Mouse (Mus musculus): ENCODE data around the gene Ifitm1. TPM values are rescaled to one million over a fixed set of nuclear protein-coding genes. Genes with fewer than 3 reads are reported as not detected.

The Ifitm1 gene
- polyA plus RNA-seq, 1 experiment, result 19.9 TPM

DNA sequence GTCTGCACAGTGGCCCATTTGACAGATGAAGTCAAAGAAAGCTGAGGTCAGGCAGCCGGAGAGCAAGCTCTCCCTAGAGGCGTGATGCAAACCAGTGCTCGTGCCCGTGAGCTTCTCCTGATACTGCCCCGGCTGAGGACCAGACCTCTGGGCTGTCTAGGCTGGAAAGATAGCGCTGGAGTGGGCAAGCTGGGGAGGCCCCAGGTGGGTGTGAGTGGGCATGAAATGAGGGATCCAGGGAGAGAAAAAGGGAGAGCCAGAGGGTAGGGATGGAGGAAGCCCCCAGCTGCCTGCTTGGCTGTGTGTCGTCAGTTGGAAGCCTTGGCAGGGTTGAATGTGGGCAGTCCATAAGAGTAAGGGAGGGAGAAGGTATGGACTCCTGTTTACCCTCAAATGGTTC is 22.8 kb upstream of the Ifitm1 start:
- TF ChIP-seq CEBPB (IDR thresholded peaks at IDR 0.05; ENCODE audit: insufficient read depth, poor library complexity, severe bottlenecking) (no peak), POLR2AphosphoS2 (IDR thresholded peaks at IDR 0.05; ENCODE audit: insufficient read length, low read depth) (peak; percentile 15), REST (IDR thresholded peaks at IDR 0.05; ENCODE audit: insufficient read depth, insufficient read length) (no peak)
- Histone ChIP-seq H3K79me2 (ENCODE audit: control insufficient read depth, insufficient read depth) (no peaks in the 10 kb centered on the region), H3K27me3 (ENCODE audit: control insufficient read depth, insufficient read depth, insufficient read length) (no peaks in the 10 kb centered on the region), H3K36me3 (ENCODE audit: control insufficient read depth, insufficient read depth) (peaks cover 14% of the 10 kb centered on the region), H3K4me3 (no peak overlapping the region), H3ac (ENCODE audit: control insufficient read depth, insufficient read length) (no peak overlapping the region), H3K4me2 (ENCODE audit: low read depth) (no peak overlapping the region)

DNA sequence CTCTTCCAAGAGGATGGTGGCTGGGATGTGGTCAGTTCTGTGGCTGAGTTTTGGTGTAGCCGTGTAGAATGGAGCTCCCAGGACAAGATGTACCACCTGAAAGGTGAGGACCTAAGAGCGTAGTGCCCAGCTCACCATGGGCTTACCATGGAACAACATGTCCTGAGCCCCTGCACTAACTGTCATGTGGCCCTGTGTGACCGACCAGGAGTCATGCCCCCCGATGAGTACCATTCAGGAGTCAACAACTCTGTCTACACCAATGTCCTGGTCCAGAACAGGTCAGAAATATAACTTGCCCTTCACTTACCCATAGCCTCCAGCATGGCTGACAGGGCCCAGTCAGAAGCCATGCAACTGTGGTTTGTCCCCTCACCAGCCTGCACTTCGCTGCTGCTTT is 21.8 kb upstream of the Ifitm1 start:
- no peaks in the 10 kb centered on the region for H3K27me3 ChIP-seq (ENCODE audit: control insufficient read depth, insufficient read depth, insufficient read length)
- peaks cover 17% of the 10 kb centered on the region for H3K36me3 ChIP-seq (ENCODE audit: control insufficient read depth, insufficient read depth)
- no peaks in the 10 kb centered on the region for H3K79me2 ChIP-seq (ENCODE audit: control insufficient read depth, insufficient read depth)
- no peak overlapping the region for H3ac ChIP-seq (ENCODE audit: control insufficient read depth, insufficient read length)
- no peak overlapping the region for H3K4me2 ChIP-seq (ENCODE audit: low read depth)
- H3K4me3 ChIP-seq, result no peak overlapping the region
- TF ChIP-seq E2F4 (IDR thresholded peaks at IDR 0.05; ENCODE audit: insufficient read depth), result no peak
- TF ChIP-seq MYOD1 (IDR thresholded peaks at IDR 0.05; ENCODE audit: control insufficient read depth in 1 of 3, insufficient read length in 2 of 3, low read depth in 2 of 3), result no peak
- peak; percentile 53 for TF ChIP-seq POLR2AphosphoS2 (IDR thresholded peaks at IDR 0.05; ENCODE audit: insufficient read length, low read depth)
- TF ChIP-seq USF1 (IDR thresholded peaks at IDR 0.05; ENCODE audit: low read depth), result no peak
- no peak for TF ChIP-seq CEBPB (IDR thresholded peaks at IDR 0.05; ENCODE audit: insufficient read depth, poor library complexity, severe bottlenecking)

DNA sequence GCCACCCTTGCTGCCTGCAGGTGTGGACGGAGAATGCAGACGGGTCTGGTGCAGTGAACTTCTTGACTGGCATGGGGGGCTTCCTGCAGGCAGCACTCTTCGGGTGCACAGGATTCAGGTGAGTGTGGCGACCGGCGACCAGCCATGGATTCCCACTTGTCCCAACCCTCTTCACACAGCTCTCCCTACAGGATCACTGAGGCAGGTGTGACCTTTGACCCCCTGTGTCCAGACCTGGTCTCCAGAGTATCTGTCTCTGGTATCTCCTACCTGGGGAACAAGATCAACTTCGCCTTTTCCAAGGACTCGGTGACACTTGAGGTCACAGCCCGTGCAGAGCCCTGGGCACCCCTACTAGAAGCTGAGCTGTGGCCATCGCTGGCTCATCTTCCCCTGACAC is 20.7 kb upstream of the Ifitm1 start:
- Histone ChIP-seq H3K4me3 (no peak overlapping the region), H3K27me3 (ENCODE audit: control insufficient read depth, insufficient read depth, insufficient read length) (no peaks in the 10 kb centered on the region), H3K4me2 (ENCODE audit: low read depth) (no peak overlapping the region), H3K79me2 (ENCODE audit: control insufficient read depth, insufficient read depth) (no peaks in the 10 kb centered on the region), H3K36me3 (ENCODE audit: control insufficient read depth, insufficient read depth) (peaks cover 17% of the 10 kb centered on the region), H3ac (ENCODE audit: control insufficient read depth, insufficient read length) (no peak overlapping the region)
- TF ChIP-seq USF1 (IDR thresholded peaks at IDR 0.05; ENCODE audit: low read depth) (no peak), MAX (IDR thresholded peaks at IDR 0.05; ENCODE audit: low read depth) (no peak), E2F4 (IDR thresholded peaks at IDR 0.05; ENCODE audit: insufficient read depth) (no peak), CEBPB (IDR thresholded peaks at IDR 0.05; ENCODE audit: insufficient read depth, poor library complexity, severe bottlenecking) (no peak), TCF12 (IDR thresholded peaks at IDR 0.05; ENCODE audit: insufficient read depth, poor library complexity, severe bottlenecking) (no peak), TCF3 (IDR thresholded peaks at IDR 0.05; ENCODE audit: insufficient read length, low read depth) (no peak), POLR2A (IDR thresholded peaks at IDR 0.05; ENCODE audit: insufficient read length, low read depth) (no peak), POLR2AphosphoS2 (IDR thresholded peaks at IDR 0.05; ENCODE audit: insufficient read length, low read depth) (no peak), MYOD1 (IDR thresholded peaks at IDR 0.05; ENCODE audit: control insufficient read depth in 1 of 3, insufficient read length in 2 of 3, low read depth in 2 of 3) (no peak), MYOG (IDR thresholded peaks at IDR 0.05; ENCODE audit: control insufficient read depth in 1 of 3, insufficient read depth in 1 of 3, insufficient read length in 2 of 3, low read depth in 2 of 3) (no peak), SRF (IDR thresholded peaks at IDR 0.05; ENCODE audit: control insufficient read depth, insufficient read length, low read depth) (no peak), REST (IDR thresholded peaks at IDR 0.05; ENCODE audit: insufficient read depth, insufficient read length) (no peak)

DNA sequence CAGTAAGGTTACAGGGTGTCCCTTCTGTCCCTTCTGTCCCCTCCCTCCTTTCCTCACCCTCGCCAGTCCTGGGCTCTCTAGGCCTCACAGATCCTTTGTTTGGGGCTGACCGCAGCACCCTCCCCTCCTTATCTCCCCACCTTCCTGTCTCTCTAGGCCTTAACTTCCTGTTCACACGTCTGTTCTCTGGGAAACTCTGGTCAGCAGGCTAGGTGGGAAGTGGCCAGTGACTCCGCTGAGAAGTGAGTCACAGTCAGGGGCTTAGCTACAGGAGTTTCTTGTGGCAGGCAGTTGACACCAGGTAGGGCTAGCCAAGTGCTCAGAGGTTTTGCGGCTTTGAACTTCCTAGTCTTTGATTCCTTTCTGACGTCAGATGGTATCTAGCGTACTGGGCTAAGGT is 20.0 kb upstream of the Ifitm1 start:
- no peaks in the 10 kb centered on the region for H3K79me2 ChIP-seq (ENCODE audit: control insufficient read depth, insufficient read depth)
- no peak overlapping the region for H3K4me2 ChIP-seq (ENCODE audit: low read depth)
- TF ChIP-seq REST (IDR thresholded peaks at IDR 0.05; ENCODE audit: insufficient read depth, insufficient read length) (no peak), CEBPB (IDR thresholded peaks at IDR 0.05; ENCODE audit: insufficient read depth, poor library complexity, severe bottlenecking) (no peak), E2F4 (IDR thresholded peaks at IDR 0.05; ENCODE audit: insufficient read depth) (no peak)
- H3K36me3 ChIP-seq (ENCODE audit: control insufficient read depth, insufficient read depth), result peaks cover 17% of the 10 kb centered on the region
- no peak overlapping the region for H3ac ChIP-seq (ENCODE audit: control insufficient read depth, insufficient read length)
- no peak overlapping the region for H3K4me3 ChIP-seq
- H3K27me3 ChIP-seq (ENCODE audit: control insufficient read depth, insufficient read depth, insufficient read length), result no peaks in the 10 kb centered on the region

- TF ChIP-seq REST (IDR thresholded peaks at IDR 0.05; ENCODE audit: insufficient read depth, insufficient read length) (no peak), TCF12 (IDR thresholded peaks at IDR 0.05; ENCODE audit: insufficient read depth, poor library complexity, severe bottlenecking) (no peak), CEBPB (IDR thresholded peaks at IDR 0.05; ENCODE audit: insufficient read depth, poor library complexity, severe bottlenecking) (no peak), TCF3 (IDR thresholded peaks at IDR 0.05; ENCODE audit: insufficient read length, low read depth) (no peak), MAX (IDR thresholded peaks at IDR 0.05; ENCODE audit: low read depth) (no peak), POLR2A (IDR thresholded peaks at IDR 0.05; ENCODE audit: insufficient read length, low read depth) (no peak), USF1 (IDR thresholded peaks at IDR 0.05; ENCODE audit: low read depth) (no peak), POLR2AphosphoS2 (IDR thresholded peaks at IDR 0.05; ENCODE audit: insufficient read length, low read depth) (no peak), E2F4 (IDR thresholded peaks at IDR 0.05; ENCODE audit: insufficient read depth) (no peak), SRF (IDR thresholded peaks at IDR 0.05; ENCODE audit: control insufficient read depth, insufficient read length, low read depth) (no peak), MYOG (IDR thresholded peaks at IDR 0.05; ENCODE audit: control insufficient read depth in 1 of 3, insufficient read depth in 1 of 3, insufficient read length in 2 of 3, low read depth in 2 of 3) (no peak), MYOD1 (IDR thresholded peaks at IDR 0.05; ENCODE audit: control insufficient read depth in 1 of 3, insufficient read length in 2 of 3, low read depth in 2 of 3) (no peak)
- H3K4me2 ChIP-seq (ENCODE audit: low read depth), result no peak overlapping the region
- peaks cover 10% of the 10 kb centered on the region for H3K79me2 ChIP-seq (ENCODE audit: control insufficient read depth, insufficient read depth)
- H3K4me3 ChIP-seq, result no peak overlapping the region
- no peaks in the 10 kb centered on the region for H3K27me3 ChIP-seq (ENCODE audit: control insufficient read depth, insufficient read depth, insufficient read length)
- H3K36me3 ChIP-seq (ENCODE audit: control insufficient read depth, insufficient read depth), result peaks cover 20% of the 10 kb centered on the region
- no peak overlapping the region for H3ac ChIP-seq (ENCODE audit: control insufficient read depth, insufficient read length)
Measured at GRCm38 (mm10) chr7:140948161-140948560, 18.9 kb upstream of the Ifitm1 start.

Measured in myocyte (in vitro differentiated cells).